Mouse (Mus musculus): ENCODE data around the gene Upf3b.
"Not testable (repeated sequence)": the region's sequence is repeated elsewhere in the genome, so short reads cannot be mapped to it uniquely, and the experiment has no call there.

Gene Upf3b

GRCm38 (mm10) chrX:37080345-37080744 is 29.8 kb downstream of the Upf3b start:
- DNase-seq (ENCODE audit: extremely low read depth, low read depth), result not testable (repeated sequence)

GRCm38 (mm10) chrX:37076651-37077050 is 33.5 kb downstream of the Upf3b start:
- DNase-seq (ENCODE audit: extremely low read depth, low read depth), result no peak

GRCm38 (mm10) chrX:37074262-37074892 is 35.7 kb downstream of the Upf3b start:
- no peak for DNase-seq (ENCODE audit: extremely low read depth, low read depth)

GRCm38 (mm10) chrX:37068766-37069165 is 41.4 kb downstream of the Upf3b start:
- DNase-seq (ENCODE audit: extremely low read depth, low read depth), result no peak

- no peak for DNase-seq (ENCODE audit: extremely low read depth, low read depth)
Observed at GRCm38 (mm10) chrX:37067299-37067698, 42.8 kb downstream of the Upf3b start.

- DNase-seq (ENCODE audit: extremely low read depth, low read depth), result no peak
Observed at GRCm38 (mm10) chrX:37063902-37064301, 46.2 kb downstream of the Upf3b start.

- no peak for DNase-seq (ENCODE audit: extremely low read depth, low read depth)
Observed at GRCm38 (mm10) chrX:37048890-37049823, 61.0 kb downstream of the Upf3b start.

- no peak for DNase-seq (ENCODE audit: extremely low read depth, low read depth)
Observed at GRCm38 (mm10) chrX:37048066-37048889, 61.8 kb downstream of the Upf3b start, which contains the start of gene Sowahd. Sowahd (plus strand) TSS chrX:37048845.

- DNase-seq (ENCODE audit: extremely low read depth, low read depth), result no peak
Observed at GRCm38 (mm10) chrX:37042726-37043125, 67.4 kb downstream of the Upf3b start.
